Mouse (Mus musculus) neural tube, embryonic 12.5 days (tissue): Measurements from ENCODE around the gene Vps51. TPM values are rescaled to one million over a fixed set of nuclear protein-coding genes. Genes with fewer than 3 reads are reported as not detected.

Experiments
- ATAC-seq: fragments of 200-750 bp; cut with Nextera tagmentation; 2 replicates; pipeline ENCODE4 v1.8.0; 2017; ENCODE audit warnings: low read depth, mild to moderate bottlenecking, moderate TSS enrichment, moderate library complexity; ENCODE audit not compliant: low FRiP score
- H3K27ac ChIP-seq: fragments of 300-500 bp; sonication (generic); 2 replicates; pipeline ENCODE4 v1.5.1; 2016
- H3K27me3 ChIP-seq: fragments of 300-500 bp; sonication (generic); replicated peaks from 2 replicates; pipeline ENCODE4 v1.6.1; 2016; ENCODE audit warnings: mild to moderate bottlenecking
- H3K36me3 ChIP-seq: fragments of 300-500 bp; sonication (generic); 2 replicates; pipeline ENCODE4 v1.6.1; 2016; ENCODE audit warnings: mild to moderate bottlenecking
- H3K4me1 ChIP-seq: fragments of 300-500 bp; sonication (generic); 2 replicates; pipeline ENCODE4 v1.6.1; 2016
- H3K4me2 ChIP-seq: fragments of 300-500 bp; sonication (generic); replicated peaks from 2 replicates; pipeline ENCODE4 v1.6.1; 2016; ENCODE audit warnings: mild to moderate bottlenecking
- H3K4me3 ChIP-seq: fragments of 300-500 bp; sonication (generic); 2 replicates; pipeline ENCODE4 v1.5.1; 2016
- H3K9ac ChIP-seq: fragments of 300-500 bp; sonication (generic); 2 replicates; pipeline ENCODE4 v1.6.1; 2016; ENCODE audit warnings: mild to moderate bottlenecking
- H3K9me3 ChIP-seq: fragments of 300-500 bp; sonication (generic); 2 replicates; pipeline ENCODE4 v1.6.1; 2016; ENCODE audit warnings: mild to moderate bottlenecking
- WGBS: fragments of 180-500 bp; shearing (Covaris S2); methylation state at CpG from one replicate; pipeline ENCODE4 v1.1.7; 2016; 5-methylcytosine and 5-hydroxymethylcytosine counted together
- polyA plus RNA-seq: library from polyadenylated mRNA; unstranded; fragments of >200 nt; fragmentation: Nextera tagmentation; extraction: Ambion mirVana; gene quantifications from 2 replicates; pipeline ENCODE4 v1.2.1, GENCODE M21; 2016

The Vps51 gene
- polyA plus RNA-seq = 79.4 and 80.6 TPM in 2 replicates

DNA sequence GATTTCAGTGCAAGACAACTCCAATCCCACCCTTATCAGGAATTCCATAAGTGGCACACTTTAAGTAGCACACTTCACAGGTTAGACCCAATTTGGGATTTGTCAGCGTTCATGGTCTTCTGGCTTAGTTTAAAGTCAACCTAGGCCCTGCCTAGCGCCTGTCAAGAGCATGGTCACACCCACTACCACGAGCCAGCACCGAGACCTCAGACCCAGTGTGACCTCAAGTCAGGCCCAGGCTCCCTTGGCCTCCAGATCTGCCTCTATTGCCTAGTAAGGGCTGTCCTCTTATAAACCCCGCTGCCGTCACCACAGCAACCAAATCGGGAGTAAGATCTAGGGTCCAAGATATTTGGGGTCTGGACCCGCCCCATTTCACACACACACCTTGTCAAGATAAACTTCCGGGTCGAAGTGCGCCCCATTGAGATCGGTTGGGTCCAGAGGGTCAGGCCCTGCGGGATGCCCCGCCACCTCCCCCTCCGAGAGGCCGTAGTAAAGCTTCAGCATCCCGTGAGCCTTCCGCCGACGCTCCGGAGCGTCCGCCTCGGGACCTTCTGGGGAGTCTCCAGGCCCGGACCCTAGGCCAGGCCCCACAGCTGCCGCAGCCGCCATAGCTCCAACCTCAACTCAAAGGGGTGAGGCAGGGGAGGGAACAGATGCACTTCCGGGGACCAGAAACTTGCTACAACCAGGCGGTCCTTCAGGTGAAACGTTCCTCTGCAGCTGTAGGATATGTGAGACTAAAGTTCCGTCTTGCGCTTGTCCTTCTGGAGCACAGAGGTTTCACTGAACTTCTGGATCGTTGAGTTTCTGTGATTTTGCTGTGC is at the start of gene Vps51:
Vps51 (minus strand) TSS at position 668 of the 830 bp plus-strand sequence.
- H3K4me2 ChIP-seq = peak within 1 kb of the TSS; percentile 92
- ATAC-seq = peak; percentile 82

DNA sequence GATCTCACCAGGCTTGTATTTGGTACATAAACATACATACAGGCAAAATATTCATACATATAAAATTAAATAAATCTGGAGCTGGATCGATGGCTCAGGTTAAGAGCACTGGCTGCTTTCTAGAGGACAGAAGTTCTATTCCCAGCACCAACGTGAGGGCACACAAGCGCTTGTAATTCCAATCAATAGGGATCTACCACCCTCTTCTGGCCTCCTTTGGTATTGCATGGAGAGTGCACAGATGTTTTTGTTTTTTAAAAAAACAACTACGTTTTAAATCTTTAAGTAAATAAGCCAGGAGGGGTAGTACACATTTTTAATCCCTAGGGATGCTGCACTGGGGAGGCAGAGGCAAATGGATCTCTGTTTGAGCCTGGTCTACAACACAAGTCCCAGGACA is 49.3 kb upstream of the Vps51 start:
- Histone ChIP-seq H3K36me3 (peaks cover 7% of the 10 kb centered on the region; the same call in 1 of the 2 replicates), H3K9ac (no peak overlapping the region), H3K9me3 (no peaks in the 10 kb centered on the region), H3K4me3 (no peak overlapping the region), H3K27me3 (no peaks in the 10 kb centered on the region), H3K27ac (no peak overlapping the region), H3K4me1 (peaks cover 5% of the 10 kb centered on the region; the same call in 1 of the 2 replicates), H3K4me2 (no peak overlapping the region)
- 29% methylated on average over 4 of the region's 4 CpGs for WGBS
- no peak for ATAC-seq

More for the DNA sequence above, at the start of gene Vps51:
- Histone ChIP-seq H3K27me3 (no peaks in the 10 kb centered on the region), H3K4me1 (peaks cover 8% of the 10 kb centered on the region), H3K9ac (peak within 1 kb of the TSS; percentile 61), H3K4me3 (peak within 1 kb of the TSS; percentile 69), H3K9me3 (no peaks in the 10 kb centered on the region), H3K36me3 (peaks cover 37% of the 10 kb centered on the region), H3K27ac (peak within 1 kb of the TSS; percentile 67; the same call in 1 of the 2 replicates)
- 2% methylated on average over 33 of the region's 33 CpGs for WGBS

DNA sequence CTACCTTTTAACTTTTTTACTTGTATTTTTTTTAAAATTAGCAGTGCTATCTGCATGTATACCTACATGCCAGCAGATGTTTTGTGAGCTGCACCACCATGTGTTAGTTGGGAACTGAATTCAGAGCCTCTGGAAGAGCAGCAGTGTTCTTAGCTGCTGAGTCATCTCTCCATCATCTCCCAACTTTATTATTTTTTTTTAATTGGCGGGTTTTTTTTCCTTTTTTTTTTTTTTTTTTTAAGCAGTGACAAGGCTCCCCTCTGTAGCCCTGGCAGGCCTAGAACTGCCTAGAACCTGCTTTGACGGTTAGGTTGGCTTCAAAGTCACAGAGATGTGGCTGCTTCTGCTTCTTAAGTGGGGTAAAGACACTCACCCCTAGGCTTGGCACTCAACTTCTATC is 47.9 kb upstream of the Vps51 start:
- ATAC-seq = no peak
- H3K9me3 ChIP-seq = no peaks in the 10 kb centered on the region
- peaks cover 8% of the 10 kb centered on the region; the same call in 1 of the 2 replicates for H3K36me3 ChIP-seq
- H3K4me2 ChIP-seq = no peak overlapping the region
- no peaks in the 10 kb centered on the region for H3K27me3 ChIP-seq
- 85% methylated on average over 2 of the region's 2 CpGs for WGBS
- peaks cover 5% of the 10 kb centered on the region; the same call in 1 of the 2 replicates for H3K4me1 ChIP-seq
- H3K4me3 ChIP-seq = no peak overlapping the region
- no peak overlapping the region for H3K9ac ChIP-seq
- no peak overlapping the region for H3K27ac ChIP-seq

DNA sequence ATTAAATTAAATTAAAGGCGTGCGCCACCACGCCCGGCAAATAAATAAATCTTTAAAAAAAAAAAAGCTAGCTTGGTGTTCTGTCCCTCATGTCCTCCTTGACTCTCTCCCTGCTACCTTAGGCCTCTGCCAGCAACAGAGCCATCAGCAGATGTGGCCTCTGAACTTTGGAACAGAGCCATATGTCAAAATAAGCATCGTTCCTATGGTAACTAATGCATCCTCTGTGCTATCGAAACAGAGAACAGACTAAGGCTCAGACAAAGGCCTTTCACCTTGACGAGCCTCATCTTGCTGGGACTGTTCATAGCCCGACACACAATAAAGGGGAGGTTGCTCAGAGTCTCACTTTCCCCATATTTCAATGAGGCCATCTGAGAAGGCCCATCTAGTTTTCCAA is 46.3 kb upstream of the Vps51 start:
- 69% methylated on average over 8 of the region's 8 CpGs for WGBS

DNA sequence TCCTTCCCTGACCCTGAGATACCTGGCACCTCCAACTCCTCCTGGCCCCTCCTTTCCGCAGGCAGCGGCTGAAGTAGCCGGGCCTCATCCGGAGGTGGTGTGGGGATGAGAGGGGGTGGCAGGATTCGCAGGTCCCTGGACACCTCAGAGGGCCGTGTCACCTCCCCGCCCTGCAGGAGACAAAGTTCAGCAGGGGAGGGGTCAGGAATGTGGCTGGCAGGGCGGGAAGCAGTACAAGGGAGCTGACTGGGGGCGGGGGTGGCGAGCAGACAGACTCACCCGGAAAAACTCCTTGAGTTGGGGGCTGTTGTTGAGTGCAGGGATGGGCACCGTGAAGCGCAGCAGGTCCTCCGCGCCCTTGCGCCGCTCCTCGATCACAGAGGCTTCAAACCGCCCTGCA is 44.7 kb upstream of the Vps51 start:
- no peak overlapping the region; the same call in 1 of the 2 replicates for H3K4me2 ChIP-seq
- H3K9me3 ChIP-seq = no peaks in the 10 kb centered on the region
- no peak overlapping the region for H3K27ac ChIP-seq
- ATAC-seq = no peak
- peaks cover 20% of the 10 kb centered on the region for H3K4me1 ChIP-seq
- WGBS = 35% methylated on average over 19 of the region's 19 CpGs
- H3K36me3 ChIP-seq = peaks cover 8% of the 10 kb centered on the region; the same call in 1 of the 2 replicates
- no peaks in the 10 kb centered on the region for H3K27me3 ChIP-seq
- no peak overlapping the region for H3K4me3 ChIP-seq
- H3K9ac ChIP-seq = no peak overlapping the region

More for the DNA sequence above, 46.3 kb upstream of the Vps51 start:
- ATAC-seq = no peak
- Histone ChIP-seq H3K4me1 (peaks cover 11% of the 10 kb centered on the region), H3K27ac (no peak overlapping the region), H3K4me3 (no peak overlapping the region), H3K27me3 (no peaks in the 10 kb centered on the region), H3K9me3 (no peaks in the 10 kb centered on the region), H3K4me2 (no peak overlapping the region), H3K36me3 (peaks cover 8% of the 10 kb centered on the region; the same call in 1 of the 2 replicates), H3K9ac (no peak overlapping the region)

DNA sequence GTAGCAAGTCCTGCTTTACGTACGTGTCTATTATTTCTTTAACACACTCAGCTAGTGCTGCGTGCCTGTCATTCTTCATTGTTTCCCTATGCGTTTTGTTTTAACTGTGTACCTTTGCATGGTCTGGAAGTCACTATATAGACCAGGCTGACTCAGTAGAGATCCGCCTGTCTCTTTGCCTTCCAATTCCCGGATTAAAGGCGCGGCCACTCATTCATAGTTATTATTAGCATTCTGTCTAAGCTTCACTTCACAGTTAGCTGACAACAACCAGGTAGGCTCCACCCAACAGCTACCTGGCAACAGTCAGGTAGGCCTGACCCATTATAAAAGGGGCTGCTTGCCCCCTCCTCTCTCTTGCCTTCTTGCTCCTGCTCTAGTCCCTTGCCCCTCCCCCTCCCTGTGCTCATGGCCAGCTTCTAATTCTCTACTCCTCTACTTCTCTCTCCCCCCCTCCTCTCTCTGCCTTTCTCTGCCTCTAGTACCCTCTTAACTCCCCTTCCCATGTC is 41.7 kb upstream of the Vps51 start:
- ATAC-seq = peak; percentile 35
- H3K4me2 ChIP-seq = peak overlapping the region; percentile 95
- H3K4me3 ChIP-seq = peak overlapping the region; percentile 86
- 0 out of 2 replicates have a peak overlapping the region, but pooled peaks have one; percentile 20 for H3K27ac ChIP-seq
- peaks cover 25% of the 10 kb centered on the region for H3K4me1 ChIP-seq
- no peaks in the 10 kb centered on the region for H3K9me3 ChIP-seq
- H3K9ac ChIP-seq = peak overlapping the region; percentile 92; the same call in 1 of the 2 replicates
- H3K36me3 ChIP-seq = peaks cover 32% of the 10 kb centered on the region
- no peaks in the 10 kb centered on the region for H3K27me3 ChIP-seq
- 2% methylated on average over 8 of the region's 8 CpGs for WGBS

DNA sequence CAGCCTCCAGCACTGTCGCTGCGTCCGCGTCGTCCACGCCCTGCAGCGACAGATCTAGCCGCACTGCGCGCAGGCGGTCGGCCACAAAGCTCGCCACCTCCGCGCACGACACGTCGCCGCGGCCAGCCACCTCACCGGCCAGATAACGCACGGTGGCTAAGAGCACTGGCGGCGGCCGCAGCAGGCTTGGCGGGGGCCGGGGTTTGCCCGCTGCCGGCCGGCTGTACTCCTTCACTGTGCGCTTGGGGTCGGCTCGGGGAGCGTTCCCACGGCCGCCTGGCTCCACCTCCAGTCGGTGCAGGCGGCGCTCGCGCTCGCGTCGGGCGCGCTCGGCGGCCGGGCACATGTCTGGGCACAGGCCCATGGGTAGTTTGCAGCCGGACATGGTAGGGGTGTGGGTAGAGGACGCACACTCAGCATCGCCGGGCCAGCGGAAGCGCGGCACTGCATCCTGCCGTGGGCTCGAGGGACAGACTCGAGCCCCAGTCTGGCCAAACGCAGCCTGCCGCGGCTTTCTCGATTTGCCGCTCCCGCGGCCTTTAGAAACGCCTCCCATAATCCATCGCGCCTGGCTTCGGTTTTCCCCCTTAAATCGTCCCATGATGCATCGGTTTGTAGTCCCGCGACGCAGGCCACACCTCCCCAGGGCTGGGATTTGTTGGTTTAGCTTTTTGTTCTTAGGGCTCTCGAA is 41.1 kb upstream of the Vps51 start, which contains the start of gene Sac3d1:
Sac3d1 (minus strand) TSS at position 665 of the 691 bp plus-strand sequence.
- Histone ChIP-seq H3K9me3 (no peaks in the 10 kb centered on the region), H3K4me2 (peak within 1 kb of the TSS; percentile 95), H3K4me3 (peak within 1 kb of the TSS; percentile 86), H3K9ac (peak within 1 kb of the TSS; percentile 92), H3K27me3 (no peaks in the 10 kb centered on the region), H3K4me1 (peaks cover 25% of the 10 kb centered on the region), H3K27ac (peak within 1 kb of the TSS; percentile 86), H3K36me3 (peaks cover 32% of the 10 kb centered on the region)
- WGBS = under 1% methylated on average over 77 of the region's 77 CpGs
- peak; percentile 84 for ATAC-seq

DNA sequence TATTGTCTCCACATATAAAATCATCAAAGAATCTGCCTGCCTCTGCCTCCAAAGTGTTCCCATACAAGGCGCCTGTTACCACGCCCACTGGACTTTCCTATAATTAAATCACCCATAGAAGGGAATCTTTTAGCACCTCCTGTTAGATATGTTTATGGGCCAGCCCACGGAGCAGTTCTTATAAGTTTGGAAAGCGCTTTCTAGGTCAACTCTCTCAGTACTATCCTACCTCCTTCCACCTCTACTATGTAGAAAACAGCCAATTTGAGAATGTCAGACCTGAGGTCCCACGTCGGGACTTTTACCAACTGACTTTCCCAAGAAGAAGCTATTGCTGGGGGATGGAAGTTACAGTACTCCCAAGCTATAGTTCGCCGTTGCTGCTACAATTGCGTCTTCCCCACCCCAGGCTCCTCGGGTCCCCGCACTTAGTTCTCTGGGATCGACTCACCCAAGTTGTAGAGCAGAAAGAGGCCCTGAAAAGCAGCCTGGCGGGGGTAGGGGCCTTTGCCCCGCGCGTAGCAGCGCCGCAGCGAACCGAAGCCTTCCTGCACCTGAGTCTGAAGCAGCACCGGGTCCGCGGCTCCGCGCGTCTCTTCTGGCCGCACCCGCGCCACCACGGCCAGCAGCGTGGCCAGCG is 40.4 kb upstream of the Vps51 start:
- no peak; the same call in 1 of the 2 replicates for ATAC-seq
- Histone ChIP-seq H3K4me3 (peak overlapping the region; percentile 86), H3K4me1 (peaks cover 25% of the 10 kb centered on the region), H3K9ac (peak overlapping the region; percentile 92), H3K36me3 (peaks cover 34% of the 10 kb centered on the region), H3K9me3 (no peaks in the 10 kb centered on the region), H3K4me2 (peak overlapping the region; percentile 95), H3K27me3 (no peaks in the 10 kb centered on the region), H3K27ac (peak overlapping the region; percentile 86)
- 6% methylated on average over 32 of the region's 32 CpGs for WGBS

DNA sequence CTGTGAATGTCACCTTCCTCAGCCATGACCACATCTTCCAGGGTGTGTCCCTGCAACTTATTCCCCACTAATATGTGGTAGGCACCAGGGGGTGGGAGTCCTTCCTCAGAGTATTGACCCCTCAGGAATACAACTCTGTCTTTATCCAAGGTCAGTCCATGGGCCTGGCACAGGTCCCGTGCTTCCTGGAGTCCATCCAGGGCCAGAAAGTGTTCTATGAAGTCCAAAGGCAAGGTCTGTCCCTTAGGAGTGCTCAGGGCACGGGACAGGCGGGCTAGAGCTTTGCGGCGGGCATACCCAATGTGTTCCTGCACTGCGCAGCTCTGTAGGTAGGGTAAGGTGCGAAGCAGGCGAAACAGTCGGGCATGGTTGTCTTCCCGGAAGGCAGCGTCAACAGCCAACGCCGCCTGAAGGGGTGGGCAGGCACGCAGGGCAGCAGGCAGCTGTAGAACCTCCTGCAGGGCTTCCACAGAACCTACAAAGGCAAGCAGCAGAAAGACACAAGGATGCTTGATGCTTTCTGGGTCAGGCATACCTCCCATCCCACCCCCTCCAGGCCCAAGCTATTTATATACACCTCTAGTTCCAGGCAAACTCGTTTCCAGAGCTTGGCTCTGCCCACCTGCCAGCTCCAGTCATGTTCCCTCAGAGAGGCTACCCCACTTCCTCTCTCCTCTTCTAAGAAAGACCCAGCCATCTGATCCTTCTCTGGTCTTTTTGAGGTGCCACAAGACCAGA is 39.3 kb upstream of the Vps51 start:
- H3K9ac ChIP-seq = peak overlapping the region; percentile 2; the same call in 1 of the 2 replicates
- H3K9me3 ChIP-seq = no peaks in the 10 kb centered on the region
- H3K27ac ChIP-seq = no peak overlapping the region
- H3K36me3 ChIP-seq = peaks cover 30% of the 10 kb centered on the region
- peak overlapping the region; percentile 95 for H3K4me2 ChIP-seq
- H3K4me3 ChIP-seq = peak overlapping the region; percentile 86; the same call in 1 of the 2 replicates
- ATAC-seq = no peak
- H3K4me1 ChIP-seq = peaks cover 25% of the 10 kb centered on the region
- no peaks in the 10 kb centered on the region for H3K27me3 ChIP-seq
- 91% methylated on average over 15 of the region's 15 CpGs for WGBS

DNA sequence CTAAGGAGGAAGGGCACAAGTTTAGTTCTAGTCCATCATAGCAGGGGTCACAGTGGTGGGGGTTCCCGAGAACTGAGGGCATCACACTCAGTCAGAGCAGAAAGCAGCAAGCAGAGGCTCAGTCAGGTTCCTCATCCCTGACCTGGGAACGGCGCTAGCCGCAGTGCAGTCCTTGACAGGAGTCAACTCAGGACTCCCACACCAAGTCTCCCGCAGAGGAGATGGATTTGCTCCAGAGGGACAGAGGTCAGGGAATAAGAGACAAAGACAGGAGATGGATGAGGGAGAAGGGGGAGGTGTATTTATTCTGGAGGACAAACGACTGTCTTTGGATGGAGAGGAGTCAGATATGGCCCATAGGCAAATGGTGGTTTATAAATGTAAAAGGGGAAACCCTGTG is 36.1 kb upstream of the Vps51 start:
- peaks cover 29% of the 10 kb centered on the region for H3K36me3 ChIP-seq
- no peak for ATAC-seq
- no peak overlapping the region for H3K4me2 ChIP-seq

DNA sequence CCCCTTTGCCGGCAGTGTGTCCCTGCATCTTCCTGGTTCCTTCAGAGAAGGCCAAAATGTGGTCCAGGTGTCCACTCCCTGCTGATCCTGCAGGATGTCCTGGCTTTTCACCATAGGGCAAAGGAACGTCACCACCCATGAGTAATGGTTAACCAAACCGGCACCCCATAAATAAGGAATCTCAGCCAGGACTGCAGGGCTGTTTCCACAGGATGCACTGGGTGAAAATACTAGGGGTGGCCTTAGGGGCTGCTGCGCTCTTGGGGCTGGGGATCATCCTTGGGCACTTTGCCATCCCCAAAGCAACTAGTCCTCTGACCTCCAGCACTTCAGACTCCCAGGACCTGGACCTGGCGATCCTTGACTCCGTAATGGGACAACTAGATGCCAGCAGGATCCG is 28.6 kb upstream of the Vps51 start, which contains the start of gene Naaladl1:
Naaladl1 (plus strand) TSS at position 197 of the 400 bp plus-strand sequence.
- Histone ChIP-seq H3K27me3 (no peaks in the 10 kb centered on the region), H3K4me3 (no peak within 1 kb of the TSS), H3K27ac (no peak within 1 kb of the TSS), H3K36me3 (no peaks in the 10 kb centered on the region), H3K9me3 (no peaks in the 10 kb centered on the region), H3K9ac (no peak within 1 kb of the TSS), H3K4me1 (no peaks in the 10 kb centered on the region), H3K4me2 (no peak within 1 kb of the TSS)
- WGBS = 89% methylated on average over 7 of the region's 7 CpGs
- ATAC-seq = no peak

More for the DNA sequence above, 36.1 kb upstream of the Vps51 start:
- Histone ChIP-seq H3K9ac (no peak overlapping the region), H3K4me1 (peaks cover 15% of the 10 kb centered on the region), H3K4me3 (no peak overlapping the region), H3K27ac (no peak overlapping the region), H3K9me3 (no peaks in the 10 kb centered on the region), H3K27me3 (no peaks in the 10 kb centered on the region)
- WGBS = 70% methylated on average over 6 of the region's 6 CpGs
